Mouse (Mus musculus) neural tube, embryonic 14.5 days (tissue): ENCODE data around the gene Canx. TPM values are rescaled to one million over a fixed set of nuclear protein-coding genes. Genes with fewer than 3 reads are reported as not detected.
A peak's percentile ranks its signal among the peaks of the same experiment; 100 is the strongest.

ENCODE experiments used
- ATAC-seq: fragments of 200-750 bp; cut with Nextera tagmentation; 2 replicates; pipeline ENCODE4 v1.8.0; 2017; ENCODE audit warnings: low read depth, mild to moderate bottlenecking, moderate TSS enrichment, moderate library complexity
- H3K27ac ChIP-seq: fragments of 300-500 bp; sonication (generic); 2 replicates; pipeline ENCODE4 v1.5.1; 2014; ENCODE audit warnings: low read depth, mild to moderate bottlenecking, control low read depth, low read length, moderate library complexity, mixed read lengths
- H3K27me3 ChIP-seq: fragments of 300-500 bp; sonication (generic); 2 replicates; pipeline ENCODE4 v1.6.1; 2014; ENCODE audit warnings: low read length; ENCODE audit not compliant: control insufficient read depth, insufficient read depth
- H3K36me3 ChIP-seq: fragments of 300-500 bp; sonication (generic); 2 replicates; pipeline ENCODE4 v1.6.1; 2014; ENCODE audit warnings: low read length, mixed read lengths; ENCODE audit not compliant: control insufficient read depth, insufficient read depth
- H3K4me1 ChIP-seq: fragments of 300-500 bp; sonication (generic); 2 replicates; pipeline ENCODE4 v1.6.1; 2014; ENCODE audit warnings: low read length; ENCODE audit not compliant: control insufficient read depth, insufficient read depth
- H3K4me2 ChIP-seq: fragments of 300-500 bp; sonication (generic); 2 replicates; pipeline ENCODE4 v1.6.1; 2014; ENCODE audit warnings: mild to moderate bottlenecking, low read depth, low read length, control low read depth
- H3K4me3 ChIP-seq: fragments of 300-500 bp; sonication (generic); 2 replicates; pipeline ENCODE4 v1.5.1; 2014; ENCODE audit warnings: low read depth, low read length, control low read depth, mixed read lengths
- H3K9ac ChIP-seq: fragments of 300-500 bp; sonication (generic); replicated peaks from 2 replicates; pipeline ENCODE4 v1.6.1; 2014; ENCODE audit warnings: low read depth, mild to moderate bottlenecking, control low read depth, low read length, mixed read lengths
- H3K9me3 ChIP-seq: fragments of 300-500 bp; sonication (generic); 2 replicates; pipeline ENCODE4 v1.6.1; 2016; ENCODE audit warnings: low read length; ENCODE audit not compliant: control insufficient read depth
- WGBS: fragments of 180-500 bp; shearing (Covaris S2); extraction: QIAGEN DNeasy Blood & Tissue Kit; methylation state at CpG from one replicate; pipeline ENCODE4 v1.1.7; 2014; 5-methylcytosine and 5-hydroxymethylcytosine counted together
- polyA plus RNA-seq: library from polyadenylated mRNA; unstranded; fragments of >200 nt; fragmentation: Nextera tagmentation; extraction: Ambion mirVana; gene quantifications from 2 replicates; pipeline ENCODE4 v1.2.1, GENCODE M21; 2014

Gene Canx
- polyA plus RNA-seq, 1 experiment from 2014 or later, result 205 TPM

DNA sequence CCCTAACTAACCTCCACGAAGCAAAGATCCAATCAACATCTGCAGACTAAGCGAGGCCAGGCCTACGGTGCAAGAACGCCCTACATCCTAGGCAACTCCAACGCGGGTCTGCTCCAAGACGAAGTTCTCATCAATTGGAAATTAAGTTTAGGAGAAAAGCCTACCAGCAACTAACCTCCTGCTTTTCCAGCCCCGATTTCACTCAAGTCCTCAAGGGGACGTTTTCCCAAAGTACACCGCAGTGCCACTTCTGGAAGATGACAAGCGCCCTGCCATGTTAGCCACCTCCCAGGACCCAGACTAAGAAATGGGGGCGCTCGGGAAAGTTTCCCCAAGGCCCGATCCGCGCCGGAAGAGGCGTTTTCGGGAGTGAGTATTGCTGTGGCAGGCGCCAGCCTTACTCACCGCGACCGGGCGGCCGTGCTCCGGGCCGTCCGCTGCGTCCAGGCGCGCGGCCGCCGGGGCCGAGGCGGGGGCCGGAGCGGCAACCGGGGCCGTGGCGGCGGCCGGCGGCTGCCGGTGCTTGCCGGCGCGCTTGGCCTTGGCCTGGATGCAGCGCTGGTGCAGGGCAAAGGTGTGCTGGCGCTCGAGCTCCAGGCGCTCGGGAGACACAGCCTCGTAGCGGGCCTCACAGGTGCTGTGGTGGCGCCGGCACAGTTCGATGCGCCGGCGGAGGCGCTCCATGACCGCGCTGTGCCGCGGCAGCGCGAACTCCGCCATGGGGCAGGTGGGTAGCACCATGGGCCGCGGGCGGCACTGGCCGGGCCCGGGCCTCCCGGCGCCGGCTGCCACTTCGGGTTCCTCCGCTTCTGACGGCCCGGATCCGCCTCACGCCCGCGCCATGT, 33.9 kb downstream of the Canx start:
- Histone ChIP-seq H3K4me1 (peaks cover 21% of the 10 kb centered on the region), H3K9me3 (no peaks in the 10 kb centered on the region), H3K4me3 (peak overlapping the region; percentile 97), H3K27me3 (0 out of 2 replicates have a peak, but pooled peaks cover 2% of the 10 kb centered on the region), H3K36me3 (peaks cover 20% of the 10 kb centered on the region), H3K9ac (peak overlapping the region; percentile 98), H3K4me2 (peak overlapping the region; percentile 63), H3K27ac (peak overlapping the region; percentile 98)
- ATAC-seq, result peak; percentile 80
- under 1% methylated on average over 85 of the region's 85 CpGs for WGBS

DNA sequence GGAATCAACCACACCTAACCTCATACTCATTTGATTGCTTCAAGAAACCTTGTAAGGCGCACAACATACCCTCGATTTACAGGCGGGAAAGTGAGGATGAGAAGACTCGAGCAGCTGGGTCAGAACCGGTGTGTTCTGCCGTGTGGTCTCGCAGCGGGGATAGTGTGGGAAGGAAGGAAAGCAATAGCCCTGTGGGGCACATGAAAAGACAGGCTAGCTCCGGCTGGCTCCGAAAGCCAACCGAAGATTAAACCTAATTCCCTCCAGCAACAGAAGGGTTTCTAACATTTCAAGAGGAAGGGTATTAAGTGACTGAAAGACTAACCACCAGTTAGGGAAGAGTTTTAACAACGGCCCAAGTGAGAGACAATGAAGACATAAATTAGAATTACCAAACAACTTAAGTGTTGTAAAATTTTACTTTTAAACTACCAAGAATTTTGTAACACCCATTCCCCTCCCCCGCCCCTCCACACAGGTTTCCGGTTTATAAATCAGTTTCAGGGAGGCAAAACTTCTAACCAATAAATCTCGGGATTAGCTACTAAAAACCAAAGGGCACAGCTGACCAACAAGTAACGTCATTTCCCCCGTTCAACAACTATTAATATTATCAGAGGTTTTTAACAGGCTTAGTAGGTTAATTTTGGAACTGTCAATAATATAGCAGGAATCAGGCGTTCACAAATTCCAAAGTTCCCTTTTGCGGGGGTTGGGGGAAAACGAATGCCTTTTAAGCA, 34.8 kb downstream of the Canx start:
- Histone ChIP-seq H3K4me2 (peak overlapping the region; percentile 63), H3K9ac (peak overlapping the region; percentile 98), H3K27ac (peak overlapping the region; percentile 98; the same call in 1 of the 2 replicates), H3K9me3 (no peaks in the 10 kb centered on the region), H3K4me1 (peaks cover 21% of the 10 kb centered on the region), H3K4me3 (peak overlapping the region; percentile 97), H3K27me3 (0 out of 2 replicates have a peak, but pooled peaks cover 2% of the 10 kb centered on the region), H3K36me3 (peaks cover 14% of the 10 kb centered on the region)
- ATAC-seq, result no peak
- 12% methylated on average over 20 of the region's 20 CpGs for WGBS

DNA sequence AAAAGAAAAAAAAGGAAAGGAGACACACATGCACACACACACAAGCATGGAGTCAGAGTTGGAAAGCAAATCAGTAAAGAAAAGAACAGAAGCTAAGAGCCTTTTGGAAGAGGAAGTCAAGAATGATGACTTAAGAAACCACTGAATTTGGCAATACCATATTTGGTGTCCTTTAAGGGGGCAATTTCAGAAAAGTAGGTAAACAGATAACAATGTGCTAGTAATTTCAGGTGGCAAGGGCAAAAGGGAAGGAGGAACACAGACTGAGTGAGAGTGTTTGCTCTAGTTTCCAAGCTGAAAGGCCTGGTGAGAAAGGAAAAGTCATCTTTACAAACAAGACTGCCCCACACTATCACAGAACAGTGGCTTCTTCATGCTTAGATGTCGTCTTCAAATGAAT, 39.0 kb downstream of the Canx start:
- Histone ChIP-seq H3K27ac (no peak overlapping the region), H3K4me1 (peaks cover 17% of the 10 kb centered on the region), H3K4me2 (no peak overlapping the region), H3K9ac (no peak overlapping the region), H3K27me3 (0 out of 2 replicates have a peak, but pooled peaks cover under 1% of the 10 kb centered on the region), H3K36me3 (no peaks in the 10 kb centered on the region), H3K4me3 (no peak overlapping the region), H3K9me3 (no peaks in the 10 kb centered on the region)
- no peak for ATAC-seq
- 84% methylated on average over 1 of the region's 1 CpGs for WGBS

DNA sequence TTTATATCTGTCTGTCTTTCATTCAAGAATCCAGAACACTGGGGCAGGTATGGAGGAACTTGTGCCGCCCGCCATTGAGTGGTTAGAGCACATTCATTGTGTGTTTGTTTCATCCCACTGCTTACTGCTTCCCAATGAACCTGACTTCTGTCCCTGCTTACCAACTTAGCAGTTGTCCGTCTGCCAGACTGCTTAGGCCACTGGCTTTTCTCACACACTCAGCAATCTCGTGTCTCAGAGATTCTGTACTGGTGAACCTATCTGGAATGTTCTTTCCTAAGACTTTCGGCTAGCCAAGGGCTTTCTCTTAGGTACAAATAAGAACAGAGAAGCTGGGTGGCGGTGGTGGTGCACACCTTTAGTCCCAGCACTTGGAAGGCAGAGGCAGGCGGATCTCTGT, 39.8 kb downstream of the Canx start:
- Histone ChIP-seq H3K4me3 (no peak overlapping the region), H3K4me2 (no peak overlapping the region), H3K9ac (no peak overlapping the region), H3K27ac (no peak overlapping the region), H3K36me3 (peaks cover 2% of the 10 kb centered on the region; the same call in 1 of the 2 replicates), H3K4me1 (peaks cover 15% of the 10 kb centered on the region), H3K9me3 (no peaks in the 10 kb centered on the region), H3K27me3 (no peaks in the 10 kb centered on the region)
- no peak for ATAC-seq
- WGBS, result 93% methylated on average over 7 of the region's 7 CpGs

DNA sequence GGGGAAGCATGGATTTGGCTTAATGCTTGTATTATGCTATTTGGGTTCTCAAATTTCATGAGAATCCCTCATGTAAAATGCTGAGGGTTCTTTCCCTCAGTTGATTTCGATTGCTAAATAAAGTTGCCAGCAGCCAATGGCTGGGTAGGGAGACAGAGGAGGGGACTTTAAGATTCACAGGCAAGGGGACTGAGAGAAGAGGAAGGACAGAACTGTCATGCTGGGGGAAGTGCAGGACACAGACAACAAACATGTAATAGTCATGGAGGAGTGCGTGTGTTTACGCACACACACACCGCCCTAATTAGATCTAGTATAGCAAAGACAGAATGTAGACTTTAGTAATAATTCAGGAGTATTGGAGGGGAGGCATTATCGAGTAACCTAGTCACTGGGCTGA, 40.2 kb downstream of the Canx start:
- H3K9me3 ChIP-seq, result no peaks in the 10 kb centered on the region
- no peak overlapping the region for H3K9ac ChIP-seq
- no peak overlapping the region for H3K4me2 ChIP-seq
- peaks cover 5% of the 10 kb centered on the region; the same call in 1 of the 2 replicates for H3K36me3 ChIP-seq
- H3K4me1 ChIP-seq, result peaks cover 11% of the 10 kb centered on the region
- no peak overlapping the region for H3K27ac ChIP-seq
- H3K4me3 ChIP-seq, result no peak overlapping the region
- no peaks in the 10 kb centered on the region for H3K27me3 ChIP-seq
- WGBS, result 93% methylated on average over 5 of the region's 5 CpGs
- no peak for ATAC-seq

DNA sequence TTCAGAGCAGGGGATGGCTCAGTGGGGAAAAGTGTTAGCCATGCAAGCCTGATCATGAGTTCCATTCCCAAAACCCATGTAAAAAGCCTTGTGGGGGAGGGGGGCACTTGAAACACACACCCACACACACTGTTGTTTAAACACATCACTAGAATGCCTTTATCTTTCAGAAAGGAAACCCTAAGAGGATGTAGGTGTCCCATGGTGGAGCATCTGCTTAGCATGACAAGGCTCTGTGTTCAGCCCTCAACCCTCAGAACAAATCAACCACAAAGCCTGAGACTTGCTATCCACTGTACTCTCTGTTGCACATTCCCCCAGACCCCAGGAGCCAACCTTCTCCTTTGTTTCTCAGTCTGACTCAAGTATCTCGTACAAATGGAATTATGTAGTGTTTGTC, 45.4 kb downstream of the Canx start:
- Histone ChIP-seq H3K27ac (no peak overlapping the region), H3K4me3 (no peak overlapping the region), H3K27me3 (no peaks in the 10 kb centered on the region), H3K4me1 (no peaks in the 10 kb centered on the region), H3K36me3 (peaks cover 5% of the 10 kb centered on the region; the same call in 1 of the 2 replicates), H3K4me2 (no peak overlapping the region), H3K9ac (no peak overlapping the region), H3K9me3 (no peaks in the 10 kb centered on the region)
- ATAC-seq, result no peak
- WGBS, result 77% methylated on average over 1 of the region's 1 CpGs

DNA sequence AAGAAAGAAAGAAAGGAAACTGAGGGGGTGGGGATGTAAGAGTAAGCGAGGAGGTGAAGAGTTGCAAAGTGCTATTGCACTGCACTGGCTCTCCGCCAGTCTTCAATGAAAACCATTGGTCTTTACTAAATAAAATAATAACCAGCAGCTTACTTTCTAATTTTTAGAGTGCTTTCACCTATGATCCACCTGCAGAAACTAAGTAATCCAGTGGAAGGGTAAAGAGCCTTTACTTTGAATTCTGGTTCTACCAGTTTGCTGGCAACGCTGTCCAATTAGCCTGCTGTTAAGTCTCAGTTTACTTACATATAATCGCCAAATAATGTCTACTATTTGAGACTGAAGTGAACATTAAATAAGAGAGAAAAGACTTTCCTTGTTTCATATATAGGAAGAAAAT, 46.5 kb downstream of the Canx start:
- Histone ChIP-seq H3K4me1 (no peaks in the 10 kb centered on the region), H3K36me3 (peaks cover 5% of the 10 kb centered on the region; the same call in 1 of the 2 replicates), H3K9ac (no peak overlapping the region), H3K27me3 (no peaks in the 10 kb centered on the region), H3K27ac (no peak overlapping the region), H3K4me3 (no peak overlapping the region), H3K9me3 (no peaks in the 10 kb centered on the region), H3K4me2 (no peak overlapping the region)
- ATAC-seq, result no peak
- WGBS, result 94% methylated on average over 4 of the region's 4 CpGs

DNA sequence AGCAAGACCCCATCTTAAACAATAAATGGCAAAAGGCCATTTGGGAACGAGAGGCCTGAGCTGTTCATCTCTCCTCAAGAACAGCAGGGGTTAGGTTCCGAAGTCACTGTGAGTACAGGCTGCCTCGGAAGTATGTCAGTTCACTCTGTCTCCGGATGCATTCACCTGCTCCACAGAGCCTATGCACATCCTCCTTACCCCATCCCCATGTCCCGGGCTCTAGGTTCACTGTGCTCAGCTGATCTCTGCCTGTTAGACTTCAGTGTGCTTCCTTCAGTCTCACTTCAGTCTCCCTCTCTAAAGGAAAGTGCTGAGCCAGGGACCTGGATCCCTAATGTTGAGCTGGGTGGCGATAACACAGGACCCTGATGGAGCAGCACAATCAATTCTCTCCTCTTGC, 47.8 kb downstream of the Canx start:
- Histone ChIP-seq H3K4me1 (no peaks in the 10 kb centered on the region), H3K27ac (no peak overlapping the region), H3K9me3 (no peaks in the 10 kb centered on the region), H3K9ac (no peak overlapping the region), H3K4me2 (no peak overlapping the region), H3K27me3 (no peaks in the 10 kb centered on the region), H3K4me3 (no peak overlapping the region), H3K36me3 (peaks cover 5% of the 10 kb centered on the region; the same call in 1 of the 2 replicates)
- 86% methylated on average over 6 of the region's 6 CpGs for WGBS
- ATAC-seq, result no peak

DNA sequence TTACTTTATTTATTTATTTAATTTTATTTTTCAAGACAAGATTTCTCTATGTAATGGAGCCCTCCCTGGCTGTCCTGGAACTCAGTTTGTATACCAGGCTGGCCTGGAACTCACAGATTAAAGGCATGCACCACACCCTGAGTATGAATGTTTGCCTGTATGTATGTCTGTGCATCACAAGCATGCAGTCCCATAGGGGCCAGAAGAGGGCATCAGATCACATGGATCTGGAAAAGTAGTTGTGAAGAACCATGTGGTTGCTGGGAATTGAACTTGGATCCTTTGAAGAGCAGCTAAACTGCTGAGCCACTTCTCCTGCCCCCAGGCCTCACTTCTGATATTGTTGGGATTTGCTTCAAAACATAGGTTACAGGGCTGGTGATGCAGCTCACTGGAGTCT, 48.4 kb downstream of the Canx start:
- Histone ChIP-seq H3K36me3 (peaks cover 5% of the 10 kb centered on the region; the same call in 1 of the 2 replicates), H3K9me3 (no peaks in the 10 kb centered on the region), H3K4me2 (no peak overlapping the region), H3K27me3 (no peaks in the 10 kb centered on the region), H3K9ac (no peak overlapping the region), H3K4me3 (no peak overlapping the region), H3K4me1 (no peaks in the 10 kb centered on the region), H3K27ac (no peak overlapping the region)
- no peak for ATAC-seq
